Mouse (Mus musculus) right cerebral cortex, postnatal 36 days (tissue): ENCODE results near the gene Slc25a28.

Experiments
- DNase-seq, 2 experiments: peaks; one replicate each; pipeline ENCODE4 v3.0.0; 2022; ENCODE audit warnings: low spot score in 2 of 2, mixed read lengths in 1 of 2

Gene Slc25a28

DNA sequence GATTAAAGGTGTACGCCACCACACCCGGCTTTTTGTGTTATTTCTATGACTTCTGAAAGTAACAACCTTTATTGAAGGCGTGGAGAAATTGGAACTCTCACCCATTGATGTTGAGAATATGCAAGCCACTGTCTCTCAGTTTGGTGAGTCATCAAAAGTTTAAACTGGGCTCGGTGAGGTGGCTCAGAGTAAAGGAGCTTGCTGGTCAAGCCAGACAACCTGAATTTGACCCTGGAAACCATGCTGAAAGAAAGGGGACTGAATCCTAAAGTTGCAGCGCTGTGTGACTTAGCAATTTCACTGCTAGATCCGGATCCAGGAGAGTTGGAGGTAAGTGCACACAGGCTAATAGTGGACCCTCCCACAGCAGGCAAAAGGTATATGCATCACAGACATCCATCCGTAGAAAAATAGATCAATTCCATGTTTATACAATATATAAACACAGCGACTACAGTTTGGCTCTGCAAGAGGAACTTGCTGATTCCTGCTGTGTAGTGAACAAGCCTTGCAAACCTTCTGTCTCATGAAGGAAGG lies 3.9 kb upstream of the Slc25a28 start:
- no peak for DNase-seq

DNA sequence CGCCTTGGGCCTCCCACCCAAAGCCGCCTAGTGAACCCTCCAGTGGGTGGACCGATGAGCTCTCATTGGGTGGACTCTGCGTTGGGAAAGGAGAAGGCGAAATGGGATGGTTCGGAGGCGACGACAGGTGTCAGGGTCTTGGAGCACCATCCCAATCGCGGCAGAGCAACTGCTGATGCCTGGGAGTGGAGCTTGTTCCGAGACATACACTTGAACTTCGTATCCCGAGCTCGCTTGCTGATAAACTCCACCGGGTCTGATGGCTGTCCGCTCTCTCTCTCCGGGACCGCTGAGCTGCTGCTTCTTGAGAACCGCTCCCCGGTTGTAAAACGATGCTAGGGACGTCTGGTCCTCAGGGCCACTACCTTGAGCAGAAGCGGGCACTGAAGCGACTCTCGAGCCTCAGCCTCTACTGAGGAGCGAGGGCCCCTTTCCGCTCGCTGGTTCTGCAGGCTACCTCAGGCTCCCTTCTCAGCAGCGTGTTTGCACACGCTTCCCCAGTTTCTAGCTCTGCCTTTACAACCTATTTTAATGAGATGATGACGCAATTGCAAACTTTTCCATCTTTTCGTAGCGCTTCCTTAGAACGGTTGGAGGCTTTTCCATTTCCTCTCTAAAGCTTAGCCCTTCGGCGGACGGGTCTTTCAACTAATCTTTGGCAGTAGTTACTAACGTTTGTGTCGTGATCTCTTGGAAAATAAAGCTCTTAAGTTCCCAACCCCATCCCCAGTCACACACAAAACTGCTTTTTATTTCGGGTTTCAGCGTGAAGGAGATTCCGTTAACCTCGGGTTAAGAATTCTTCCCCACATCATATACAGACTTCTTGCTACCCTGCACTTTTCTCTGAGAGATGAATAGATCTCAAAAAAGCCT lies 1.1 kb upstream of the Slc25a28 start:
- no peak for DNase-seq

DNA sequence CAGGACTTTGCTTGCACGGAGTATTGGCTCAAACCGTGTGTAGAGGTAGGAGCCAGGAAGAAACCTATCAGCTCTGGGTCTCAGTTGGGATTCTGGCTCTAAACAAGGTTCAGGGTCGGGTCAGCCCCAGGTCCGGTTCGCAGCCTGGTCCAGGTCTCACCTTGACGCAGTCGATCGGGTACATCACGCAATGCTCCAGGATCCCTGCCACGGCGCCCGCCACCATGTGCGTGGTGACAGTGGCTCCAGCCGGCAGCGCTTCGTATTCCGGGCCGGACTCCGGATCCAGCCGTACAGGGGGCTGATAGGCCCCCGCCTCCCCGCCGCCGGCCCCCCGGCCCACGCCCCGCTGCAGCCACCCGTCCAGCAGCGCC lies 378 bp downstream of the Slc25a28 start:
- DNase-seq, result peak in 1 of 2 experiments; percentile 32

DNA sequence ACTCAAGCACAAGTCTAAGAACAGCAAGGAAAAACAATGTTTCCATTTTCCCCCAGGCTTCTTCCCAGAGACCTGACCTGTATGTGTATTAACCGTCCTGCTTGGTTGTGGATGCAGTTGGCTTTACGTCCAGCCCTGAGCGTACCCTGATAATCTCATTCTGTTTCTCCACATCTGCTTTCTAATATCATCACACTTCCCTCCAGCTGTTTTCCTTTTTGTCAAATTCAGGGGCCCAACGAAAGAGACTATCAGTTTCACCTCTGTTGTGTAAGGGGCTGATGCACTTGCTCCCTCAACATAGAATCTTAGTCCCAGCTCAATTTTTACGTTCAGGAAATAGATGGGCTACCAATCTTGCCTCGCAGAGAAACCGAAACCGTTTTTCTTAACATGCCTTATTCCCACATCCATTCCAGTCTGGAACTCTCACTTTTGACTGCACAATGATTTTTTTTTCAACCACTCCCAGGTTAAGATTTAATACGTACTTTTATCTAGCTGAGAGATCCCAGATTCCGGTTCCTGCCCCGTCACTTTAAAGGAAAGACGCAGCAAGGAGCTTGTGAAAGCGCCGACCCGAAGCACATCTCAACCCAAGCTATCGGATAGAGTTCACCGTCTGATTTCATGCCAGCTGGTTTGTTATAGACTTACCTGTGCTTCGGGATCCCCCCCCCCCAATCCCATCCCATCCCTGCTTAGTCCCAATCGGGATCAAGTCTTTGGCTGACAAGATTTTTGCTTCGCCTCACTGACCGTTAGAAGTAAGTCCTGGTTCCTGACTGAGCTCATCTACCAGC lies 967 bp downstream of the Slc25a28 start:
- DNase-seq, result no peak

DNA sequence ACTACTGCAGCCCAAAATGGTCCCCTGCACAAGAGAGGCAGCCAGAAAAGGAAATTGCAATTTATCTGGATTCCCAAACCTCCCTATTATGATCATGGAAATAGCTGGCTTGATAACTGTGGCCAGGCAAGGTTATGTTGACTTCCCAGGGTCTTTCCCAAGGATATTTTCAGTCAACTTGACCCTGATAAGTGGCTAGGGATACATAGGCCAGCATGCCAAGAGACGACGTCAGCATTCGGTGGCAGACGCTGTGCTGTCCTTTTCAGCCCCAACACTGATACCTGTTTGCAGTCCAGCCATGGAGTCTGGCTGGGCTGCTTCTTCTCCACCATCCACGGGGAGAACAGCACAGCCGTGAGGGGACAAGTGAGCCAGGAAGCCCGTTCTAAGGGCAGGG lies 3.6 kb downstream of the Slc25a28 start:
- DNase-seq, result no peak

DNA sequence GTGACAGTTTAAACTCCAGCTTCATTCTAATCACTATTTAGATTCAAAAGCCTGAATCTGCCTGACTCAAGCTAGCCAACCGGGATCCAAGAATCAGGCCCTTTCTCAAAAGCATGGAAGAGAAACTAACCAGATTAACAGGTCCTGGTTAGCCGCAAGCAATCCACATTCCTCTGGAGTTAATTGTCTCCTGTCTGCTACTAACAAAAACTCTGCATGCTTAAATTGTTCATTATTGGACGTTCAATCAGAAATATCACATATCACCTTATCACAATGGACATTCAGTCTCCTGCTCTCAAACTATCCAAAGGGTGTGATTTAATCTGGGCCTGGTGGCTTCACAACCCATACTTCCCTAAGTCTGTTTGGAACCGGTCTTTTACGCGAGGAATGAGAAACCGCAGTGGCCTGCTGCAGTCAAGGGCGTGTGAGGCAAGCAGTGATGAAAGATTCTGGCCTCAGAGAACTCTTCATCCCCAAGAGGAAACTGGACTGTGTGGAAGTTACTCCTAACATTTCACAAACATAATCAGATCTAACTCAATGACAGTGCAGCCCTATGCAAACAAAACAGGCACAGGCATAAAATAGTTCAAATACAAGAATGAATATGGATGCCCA lies 5.4 kb downstream of the Slc25a28 start:
- DNase-seq, result no peak

DNA sequence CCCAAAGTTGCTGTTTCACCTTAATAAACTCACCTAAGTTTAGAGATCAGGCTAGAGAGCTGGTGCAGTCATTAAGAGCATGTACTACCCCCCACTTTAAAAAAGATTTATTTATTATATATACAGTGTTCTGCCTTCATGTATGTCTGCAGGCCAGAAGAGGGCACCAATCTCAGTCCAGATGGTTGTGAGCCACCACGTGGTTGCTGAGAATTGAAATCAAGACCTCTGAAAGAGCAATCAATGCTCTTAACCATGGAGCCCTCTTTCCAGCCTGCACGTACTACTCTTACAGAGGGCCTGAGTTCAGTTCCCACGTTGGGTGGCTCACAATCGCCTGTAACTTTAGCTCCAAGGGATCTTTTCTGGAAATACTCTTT lies 7.3 kb downstream of the Slc25a28 start:
- DNase-seq, result no peak

DNA sequence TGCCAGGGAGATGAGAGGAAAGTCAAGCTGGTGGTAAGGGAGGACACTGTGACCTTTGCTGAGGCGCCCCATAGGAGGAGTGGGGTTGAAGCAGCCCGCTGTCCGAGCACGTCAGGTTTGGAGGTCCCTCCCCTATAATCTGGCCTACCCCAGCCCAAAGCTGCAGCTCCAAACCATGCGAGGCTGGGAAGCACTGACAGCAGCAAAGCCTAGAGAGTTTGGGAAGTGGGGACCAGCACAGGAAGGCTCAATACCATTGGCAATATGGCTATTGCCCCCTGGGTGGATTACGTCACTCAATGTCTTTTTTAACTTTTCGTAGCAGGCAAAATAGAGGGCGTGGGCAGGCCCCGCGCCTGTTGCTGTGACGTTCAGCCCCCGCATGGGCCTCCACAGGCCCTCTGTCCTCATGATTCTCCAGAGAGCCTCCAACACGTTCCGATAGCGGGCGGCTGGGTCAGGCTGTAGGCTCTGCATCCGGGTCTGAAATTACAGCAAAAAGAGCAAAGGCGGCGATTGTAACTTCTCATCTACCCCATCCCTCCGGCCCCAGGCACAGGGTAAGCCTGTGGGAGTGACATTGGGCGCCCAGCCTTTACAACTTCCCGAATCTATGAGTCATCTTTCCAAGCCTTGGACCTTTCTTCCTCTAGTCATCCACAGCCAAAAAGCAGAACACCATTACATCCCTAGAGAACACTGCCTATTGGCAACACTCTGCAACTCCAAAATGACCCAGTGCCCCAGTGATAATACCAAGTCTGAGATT lies 7.8 kb downstream of the Slc25a28 start:
- no peak for DNase-seq

DNA sequence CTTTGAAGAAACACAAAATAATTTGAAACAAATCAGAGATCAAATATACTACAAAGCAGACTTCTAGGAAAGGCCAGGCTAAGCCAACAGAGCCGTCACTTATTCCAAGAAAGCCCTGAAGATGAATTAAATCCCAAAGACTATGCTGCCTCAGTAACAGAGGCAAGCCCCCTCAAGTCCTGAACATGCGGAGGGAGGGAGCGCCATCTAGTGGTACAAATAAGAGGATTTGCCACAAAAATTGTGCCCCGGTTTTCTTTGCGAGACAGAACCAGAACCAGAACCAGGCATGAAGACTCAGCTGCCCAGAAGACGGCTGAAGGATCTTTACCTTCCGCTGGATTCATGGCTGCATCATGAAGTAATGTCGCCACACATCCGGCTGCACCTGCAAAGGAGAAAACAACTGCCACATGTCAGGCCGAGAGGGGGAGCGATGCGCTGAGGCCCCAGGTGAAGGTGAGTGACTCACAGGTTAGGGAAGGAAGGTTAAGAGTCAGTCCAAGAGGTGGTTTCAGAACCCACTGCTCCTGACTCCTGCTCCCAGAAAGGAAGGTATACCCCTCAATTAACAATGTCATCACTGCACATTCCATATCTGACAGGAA lies 9.1 kb downstream of the Slc25a28 start:
- DNase-seq, result no peak

DNA sequence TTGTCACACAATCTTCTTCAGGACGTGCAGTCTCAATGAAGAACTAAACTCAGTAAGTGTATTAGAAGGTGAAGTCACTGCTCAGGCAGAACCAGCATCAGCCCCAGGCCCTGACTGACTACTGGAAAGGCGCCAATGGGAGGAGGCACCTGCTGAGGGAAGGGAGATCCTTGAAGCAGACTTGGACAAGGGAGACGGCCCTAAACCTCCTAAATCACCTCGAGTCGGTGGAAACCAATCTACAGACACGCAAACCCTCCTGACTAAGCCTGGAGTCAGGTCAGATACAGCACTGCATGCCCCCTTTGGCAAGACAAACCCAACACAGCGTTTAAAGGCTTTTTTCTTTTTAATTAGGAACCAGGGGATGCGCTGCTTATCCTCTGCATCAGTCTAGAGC lies 11.2 kb downstream of the Slc25a28 start:
- no peak for DNase-seq

DNA sequence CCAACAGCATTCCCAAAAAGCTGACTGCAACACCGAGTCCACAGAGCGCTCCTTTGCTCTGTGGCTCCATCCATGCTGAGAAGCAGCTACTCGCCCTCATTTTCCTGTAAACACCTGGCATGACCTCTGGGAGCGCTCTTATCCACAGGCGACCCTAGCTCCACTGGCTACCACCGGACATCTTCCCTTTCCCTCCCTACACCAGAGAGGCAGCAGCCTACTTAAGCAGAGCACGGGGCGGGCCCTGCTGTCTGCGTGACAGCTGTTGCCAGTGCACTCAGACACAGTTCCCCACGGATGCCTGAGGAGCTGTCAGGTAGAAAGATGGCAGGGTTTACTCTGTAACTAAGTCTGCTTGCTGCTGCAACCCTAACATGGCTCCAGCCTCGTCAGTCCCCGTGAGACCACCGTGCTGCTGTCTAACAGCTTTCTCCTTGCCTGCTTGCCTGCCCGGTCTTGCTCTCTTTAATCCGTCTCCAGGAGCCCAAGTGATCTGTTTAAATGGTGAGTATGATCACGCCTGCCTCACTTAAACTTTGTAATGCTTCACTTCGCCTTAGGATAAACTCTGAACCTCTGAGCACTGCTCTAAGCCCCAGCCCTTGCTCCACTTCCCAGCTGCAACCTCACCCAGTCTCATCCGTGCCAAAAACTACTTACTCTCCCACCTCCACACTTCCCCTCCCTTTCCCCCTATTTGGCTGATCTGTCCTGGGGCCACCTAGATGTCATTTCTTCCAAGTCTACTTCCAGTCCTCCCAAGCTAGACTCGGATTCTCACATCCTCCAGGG lies 12.3 kb downstream of the Slc25a28 start:
- DNase-seq, result no peak

DNA sequence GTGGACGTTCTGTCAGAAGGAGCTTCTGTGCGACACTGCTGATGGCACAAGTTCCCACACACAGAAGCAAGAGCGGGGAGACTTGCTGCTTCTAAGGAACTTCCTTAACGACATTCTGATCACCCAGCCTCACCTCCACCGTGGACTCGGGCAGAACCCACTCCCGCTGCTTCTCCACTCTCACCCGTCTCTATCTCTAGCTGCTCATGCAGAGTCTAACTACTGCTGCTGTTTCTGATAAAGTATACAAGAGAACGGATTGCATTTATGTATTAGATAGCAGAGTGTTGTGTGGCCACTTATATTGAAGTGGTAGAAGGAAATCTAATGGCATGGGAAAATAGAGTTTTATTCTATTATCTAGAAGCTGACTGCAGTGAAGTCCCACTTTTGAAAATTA lies 13.9 kb downstream of the Slc25a28 start:
- DNase-seq, result no peak

DNA sequence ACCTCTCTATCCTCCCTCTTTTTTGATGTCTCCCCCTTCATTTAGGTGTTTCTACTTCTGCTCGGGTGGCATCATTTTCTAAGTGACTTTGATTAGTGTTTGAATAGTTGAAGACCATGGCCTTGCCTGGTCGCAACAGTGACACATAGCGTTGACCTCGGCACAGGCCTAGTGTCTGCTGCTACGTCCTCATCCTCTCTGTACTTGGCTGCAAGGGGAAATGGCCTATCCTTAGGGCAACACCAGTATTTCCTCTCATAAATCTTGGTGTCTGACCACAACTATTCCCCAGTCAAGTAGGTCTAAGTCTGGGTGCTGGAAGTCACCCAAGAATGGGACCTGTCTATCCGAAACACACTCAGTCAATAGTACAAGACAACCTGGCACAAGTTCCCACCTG lies 15.0 kb downstream of the Slc25a28 start:
- DNase-seq, result no peak

DNA sequence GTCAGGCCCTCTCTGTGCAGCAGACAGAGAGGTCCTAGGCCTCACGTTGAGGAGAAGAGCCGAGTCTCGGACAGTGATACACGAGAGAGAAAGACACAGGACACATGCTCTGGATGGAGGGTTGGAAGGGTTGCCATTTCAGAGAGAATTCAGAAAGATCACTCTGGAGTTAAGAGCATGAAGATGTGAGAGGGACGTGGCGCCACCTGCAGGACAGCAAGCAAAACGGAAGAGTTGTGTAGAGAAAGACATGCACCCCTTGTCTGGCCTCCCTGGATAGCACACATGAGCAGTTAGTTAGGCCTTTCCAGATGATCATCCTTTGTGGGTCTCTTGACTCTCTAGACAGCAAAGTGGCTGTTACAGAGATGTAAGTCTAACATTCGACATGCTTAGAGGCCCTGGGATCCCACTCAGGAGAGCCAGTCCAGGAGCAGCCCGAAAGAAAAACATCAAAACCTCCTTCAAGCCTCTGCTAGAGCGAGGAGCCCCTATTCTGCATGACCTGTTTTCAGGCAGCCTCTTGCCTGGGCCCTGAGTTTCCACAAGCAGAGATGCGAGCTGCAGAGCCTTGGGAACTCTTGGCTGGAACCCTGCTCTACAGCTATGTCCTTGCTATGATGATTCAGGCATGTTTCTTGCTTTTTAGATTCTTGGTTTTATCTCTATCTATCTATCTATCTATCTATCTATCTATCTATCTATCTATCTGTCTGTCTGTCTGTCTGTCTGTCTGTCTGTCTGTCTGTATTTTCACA lies 18.8 kb downstream of the Slc25a28 start:
- DNase-seq, result no peak

DNA sequence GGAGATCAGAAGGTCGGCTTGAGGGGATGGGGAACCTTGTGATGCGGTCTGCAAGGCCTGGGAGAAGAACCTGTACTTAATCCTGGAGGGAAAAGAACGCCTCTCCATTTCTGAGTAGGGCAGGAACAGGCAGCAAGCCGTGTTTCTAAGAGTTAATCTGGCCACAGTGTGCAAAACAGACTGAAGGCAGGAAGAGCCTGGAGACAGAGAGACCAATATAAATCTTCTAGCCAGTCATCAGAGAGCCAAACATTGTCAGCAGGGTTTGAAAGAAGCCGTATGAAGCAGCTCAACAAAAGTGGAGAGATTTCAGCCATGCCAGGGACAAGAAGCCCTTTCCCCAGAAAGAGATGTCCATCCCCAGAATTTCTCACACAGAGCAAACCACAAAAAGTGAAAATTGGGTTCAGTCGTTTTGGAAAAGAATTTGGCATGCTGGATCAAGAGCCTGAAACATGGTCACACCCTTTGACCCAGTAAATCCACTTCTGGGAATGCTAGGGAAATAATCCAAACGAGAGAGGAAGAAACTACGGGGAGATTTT lies 23.4 kb downstream of the Slc25a28 start:
- DNase-seq, result no peak

DNA sequence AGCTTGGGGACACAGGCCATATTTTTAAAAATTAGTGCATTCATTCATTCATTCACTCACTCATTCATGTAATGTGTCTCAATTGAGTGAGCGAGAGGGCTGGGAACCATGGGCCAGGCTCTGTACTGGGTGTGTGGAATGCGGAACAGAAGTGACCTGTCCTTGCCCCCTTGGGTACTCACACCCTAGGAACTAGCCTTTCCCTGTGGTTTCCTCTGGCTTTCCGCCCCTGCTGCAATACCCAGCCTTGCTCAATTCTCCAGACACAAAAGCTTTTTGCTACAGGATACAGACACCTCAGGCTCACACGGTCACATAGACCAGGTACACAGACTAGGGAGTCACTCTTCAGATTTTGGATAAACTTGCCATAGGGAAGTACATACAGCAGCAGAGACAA lies 26.3 kb downstream of the Slc25a28 start:
- no peak for DNase-seq

DNA sequence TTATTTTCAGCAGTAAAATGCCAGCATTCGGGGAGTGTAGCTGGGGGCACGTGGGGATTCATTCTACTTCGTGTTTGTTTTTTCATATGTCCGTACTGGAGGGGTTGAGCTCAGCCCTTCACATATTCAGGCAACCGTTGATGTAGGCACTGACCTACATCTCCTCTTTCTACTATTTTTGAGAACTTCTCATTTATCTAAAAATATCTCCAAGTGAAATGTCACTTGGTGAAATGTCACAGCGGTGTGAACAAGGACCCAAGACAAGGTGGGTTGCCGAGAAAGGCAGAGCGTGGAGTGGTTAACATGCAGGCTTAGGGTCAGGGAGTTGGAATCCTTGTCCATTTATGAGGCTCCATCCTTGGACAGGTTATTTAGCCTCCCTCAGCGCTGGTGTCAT lies 27.4 kb downstream of the Slc25a28 start:
- no peak for DNase-seq

DNA sequence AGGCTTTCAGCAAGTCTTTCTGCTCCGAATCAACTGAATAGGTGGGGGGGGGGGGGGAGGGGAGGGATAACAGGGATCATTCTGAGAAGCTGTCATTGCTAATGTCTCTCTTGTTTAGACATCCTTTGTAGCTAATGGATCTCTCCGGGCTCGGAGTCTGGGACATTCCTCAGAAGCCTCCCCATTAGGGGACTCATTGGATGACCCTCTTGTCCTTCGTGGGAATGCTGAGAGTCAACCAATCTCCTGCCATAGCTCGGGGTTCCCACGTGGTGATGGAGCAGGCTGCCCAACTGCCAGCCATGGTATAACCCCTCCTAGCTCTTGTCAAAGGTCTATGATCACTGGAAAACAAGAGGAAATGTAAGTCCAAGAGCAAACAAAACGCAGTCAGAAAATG lies 27.8 kb downstream of the Slc25a28 start:
- no peak for DNase-seq

DNA sequence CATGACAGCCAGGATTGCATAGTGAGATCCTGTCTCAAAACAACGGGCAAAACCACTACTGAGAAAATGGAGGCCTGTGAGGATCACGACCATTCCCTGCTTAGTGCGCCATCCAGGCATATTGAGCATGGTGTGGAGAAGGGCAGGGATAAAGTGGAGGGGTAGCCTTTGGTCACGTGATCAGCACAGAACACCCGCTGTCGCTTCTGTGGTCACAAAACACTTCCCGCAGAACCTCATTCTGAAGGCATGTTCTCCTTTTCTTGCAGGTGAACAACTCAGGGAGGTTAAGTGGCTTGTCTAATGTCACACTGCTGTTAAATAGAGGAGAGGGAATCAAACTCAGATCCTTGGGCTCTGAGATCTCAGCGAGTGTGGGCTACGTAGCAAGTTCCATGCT lies 29.2 kb downstream of the Slc25a28 start:
- no peak for DNase-seq
